Mouse (Mus musculus) cerebellum, adult 11 months (tissue): ENCODE measurements around the gene Gm49325.
"Not testable (repeated sequence)": the region's sequence is repeated elsewhere in the genome, so short reads cannot be mapped to it uniquely, and the experiment has no call there.

Experiments
- DNase-seq: peaks from one replicate; pipeline ENCODE4 v3.0.0; 2022

The Gm49325 gene

DNA sequence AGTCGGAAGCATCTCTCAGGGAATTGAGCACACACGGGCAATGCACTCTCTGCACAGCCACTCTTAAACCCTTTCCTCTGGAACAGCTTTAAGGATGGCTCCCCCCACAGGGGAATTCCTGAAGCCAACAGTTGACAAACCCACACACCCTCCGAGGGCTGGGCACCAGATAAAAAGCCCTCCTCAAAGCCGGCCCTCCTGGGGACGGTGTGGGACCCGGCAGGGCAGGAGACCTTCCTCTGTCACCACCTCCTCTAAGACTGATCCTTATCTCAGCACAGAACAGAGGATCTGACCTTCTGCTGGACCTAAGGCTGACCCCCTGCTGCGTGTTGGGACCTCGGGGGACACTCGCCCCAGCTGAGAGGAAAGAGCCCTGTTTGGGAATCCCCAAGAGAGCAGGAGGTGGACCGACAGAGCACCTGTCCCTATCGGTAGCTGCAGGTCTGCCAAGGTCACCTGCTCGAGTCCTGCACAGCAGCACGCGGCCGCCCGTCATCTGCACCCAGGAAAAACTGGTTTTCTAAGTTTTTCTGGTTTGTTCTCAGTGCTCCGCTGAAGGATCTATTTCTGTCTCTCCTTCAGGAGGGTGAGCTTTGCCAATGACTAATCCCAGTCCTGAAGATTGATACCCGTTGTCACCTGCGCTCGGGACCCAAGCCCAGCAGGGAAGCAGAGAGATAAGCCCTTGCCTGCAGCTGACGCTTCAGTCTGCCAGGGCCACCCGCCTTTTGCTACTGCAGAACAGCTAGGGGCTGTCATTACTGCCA is 80.1 kb downstream of the Gm49325 start, which contains the start of gene Tspear:
Gene Tspear (plus strand): TSS at position 675 of the 770 bp plus-strand sequence.
- DNase-seq, result no peak

DNA sequence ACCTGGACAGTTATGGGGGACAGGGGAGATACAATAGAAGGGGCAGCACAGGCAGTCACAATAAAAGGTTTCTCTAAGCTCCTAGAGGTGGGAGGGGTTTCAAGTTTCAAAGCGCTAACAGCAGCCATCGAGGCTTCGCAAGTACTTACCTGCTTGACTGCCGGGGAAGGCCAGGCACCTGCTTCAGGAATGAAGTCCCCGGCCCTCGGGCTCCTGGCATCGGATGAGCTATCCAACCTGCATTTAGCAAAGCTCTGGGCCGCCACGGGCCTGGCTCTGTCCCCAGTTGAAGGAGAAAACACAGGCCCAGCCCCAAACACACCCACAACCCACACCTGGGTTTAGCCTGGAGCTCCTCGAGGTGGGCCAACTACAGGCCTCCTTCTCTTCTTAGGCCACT is 81.0 kb downstream of the Gm49325 start:
- DNase-seq, result no peak

DNA sequence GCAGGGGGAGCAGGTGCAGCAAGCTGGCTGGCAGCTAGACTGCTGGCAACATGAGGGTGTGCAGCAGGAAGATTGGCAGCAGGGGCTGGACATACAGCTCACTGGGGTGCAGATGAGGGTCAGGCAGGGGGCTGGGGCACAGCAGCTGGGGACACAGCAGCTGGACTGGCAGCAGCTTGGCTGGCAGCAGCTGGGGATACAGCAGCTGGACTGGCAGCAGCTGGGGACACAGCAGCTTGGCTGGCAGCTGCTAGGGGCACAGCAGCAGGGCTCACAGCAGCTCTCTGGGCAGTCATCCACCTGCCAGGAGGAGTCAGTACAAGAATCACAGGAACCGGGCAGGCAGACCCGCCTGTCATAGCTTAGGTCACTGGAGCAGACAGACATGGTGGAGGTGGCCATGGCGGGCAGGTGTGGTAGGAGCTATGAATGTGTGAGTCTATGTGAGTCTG is 84.4 kb downstream of the Gm49325 start, which contains the start of gene Gm19402:
Gene Gm19402 (minus strand): TSS at position 402 of the 452 bp plus-strand sequence.
- not testable (repeated sequence) for DNase-seq
